Comparison of ENCODE assay signal across 9 mouse cellular contexts in genomic region chr1:134076789-134077188, GRCm38 (mm10). TPM values are rescaled to one million over a fixed set of nuclear protein-coding genes. Genes with fewer than 3 reads are reported as not detected.
DNase-seq lines count a peak whose midpoint lies in the region; ATAC-seq and TF ChIP-seq lines count a peak whose summit lies in the region.
"Had no signal": no experiment of that assay in that cellular context is flagged by ENCODE, and none has a peak within 500 bp of the region (broad histone marks: within the 10 kb centered on the region; RNA-seq: fewer than 3 reads in every experiment).

No protein-coding gene starts in this region.

- H3K27ac ChIP-seq in gastrocnemius, adult 2 months = peak overlapping the region; percentile 96
- H3K27ac ChIP-seq in spleen, adult 2 months (ENCODE audit: insufficient read depth, low read length) = peak overlapping the region; percentile 43
- H3K27ac ChIP-seq in limb, embryonic 14.5 days (replicated peaks; ENCODE audit: low read depth, low read length) = no peak overlapping the region
- no peak overlapping the region for H3K27ac ChIP-seq in stomach, embryonic 14.5 days (ENCODE audit: low read length)

- peak overlapping the region; percentile 73 for H3K4me2 ChIP-seq in limb, embryonic 14.5 days (replicated peaks; ENCODE audit: low read depth, low read length, severe bottlenecking)
- H3K4me2 ChIP-seq in stomach, embryonic 14.5 days (replicated peaks; ENCODE audit: low read depth, low read length) = peak overlapping the region; percentile 76

- intact Hi-C loops in gastrocnemius, adult 2 months (cut with DNase I) = no loop called here

- no peaks in the 10 kb centered on the region for H3K27me3 ChIP-seq in spleen, adult 2 months (ENCODE audit: control insufficient read depth, insufficient read depth, low read length)
- no peaks in the 10 kb centered on the region for H3K27me3 ChIP-seq in limb, embryonic 14.5 days (ENCODE audit: control insufficient read depth, insufficient read depth, low read length)
- H3K27me3 ChIP-seq in stomach, embryonic 14.5 days (ENCODE audit: control insufficient read depth, insufficient read depth, low read length) = no peaks in the 10 kb centered on the region

- ATAC-seq in limb, embryonic 14.5 days (ENCODE audit: low FRiP score, low read depth) = no peak
- ATAC-seq in stomach, embryonic 14.5 days (ENCODE audit: insufficient number of reproducible peaks, insufficient read depth, low FRiP score, low read depth) = no peak

- WGBS in spleen, adult 2 months = 60% methylated on average over 2 of the region's 2 CpGs
- WGBS in limb, embryonic 14.5 days = 72% methylated on average over 2 of the region's 2 CpGs
- whole genome bisulfite sequencing in stomach, embryonic 14.5 days = 71% methylated on average over 2 of the region's 2 CpGs

- H3K9me3 ChIP-seq in limb, embryonic 14.5 days (ENCODE audit: control insufficient read depth, low read length) = no peaks in the 10 kb centered on the region
- H3K9me3 ChIP-seq in stomach, embryonic 14.5 days (ENCODE audit: control insufficient read depth, low read depth, low read length) = no peaks in the 10 kb centered on the region

- DNase-seq in gastrocnemius, adult 2 months = no peak
- no peak for DNase-seq in gastrocnemius, adult 8-10 months (ENCODE audit: low spot score in 2 of 2)
- DNase-seq in spleen, adult 2 months (ENCODE audit: low read depth in 1 of 2, low spot score in 2 of 2) = no peak
- DNase-seq in spleen, postnatal 14 days (ENCODE audit: low spot score in 2 of 2) = no peak
- DNase-seq in limb, embryonic 14.5 days (ENCODE audit: low spot score) = no peak
- no peak for DNase-seq in yolk sac, embryonic 10.5 days (ENCODE audit: low spot score)
- DNase-seq in spleen, adult 12 weeks (ENCODE audit: low spot score) = no peak

- H3K9ac ChIP-seq in limb, embryonic 14.5 days (ENCODE audit: low read depth, low read length, severe bottlenecking) = no peak overlapping the region
- H3K9ac ChIP-seq in stomach, embryonic 14.5 days (replicated peaks; ENCODE audit: low read depth, low read length) = peak overlapping the region; percentile 30; the same call in 1 of the 2 replicates

- H3K4me3 ChIP-seq in gastrocnemius, adult 2 months = peak overlapping the region; percentile 85
- H3K4me3 ChIP-seq in spleen, adult 2 months (ENCODE audit: extremely low read depth, insufficient read depth, insufficient read length) = peak overlapping the region; percentile 55
- peak overlapping the region; percentile 78 for H3K4me3 ChIP-seq in limb, embryonic 14.5 days (replicated peaks; ENCODE audit: low read length)
- H3K4me3 ChIP-seq in stomach, embryonic 14.5 days (ENCODE audit: low read depth, low read length) = peak overlapping the region; percentile 75

- no peak for TF ChIP-seq CTCF in gastrocnemius, adult 2 months (IDR thresholded peaks at IDR 0.05)
- TF ChIP-seq CTCF in spleen, adult 2 months (IDR thresholded peaks at IDR 0.05; ENCODE audit: extremely low read depth, insufficient read depth, insufficient read length, insufficient replicate concordance) = no peak

- no peak for TF ChIP-seq POLR2A in spleen, adult 2 months (IDR thresholded peaks at IDR 0.05; ENCODE audit: low read depth, low read length)
- TF ChIP-seq POLR2A in limb, embryonic 14.5 days (IDR thresholded peaks at IDR 0.05; ENCODE audit: borderline replicate concordance, extremely low read depth, insufficient read depth, insufficient read length) = no peak

- peaks cover 30% of the 10 kb centered on the region for H3K4me1 ChIP-seq in spleen, adult 2 months (ENCODE audit: control insufficient read depth, insufficient read depth, insufficient read length)
- H3K4me1 ChIP-seq in limb, embryonic 14.5 days (ENCODE audit: control insufficient read depth, insufficient read depth, low read length) = peaks cover 45% of the 10 kb centered on the region
- peaks cover 30% of the 10 kb centered on the region; the same call in 1 of the 2 replicates for H3K4me1 ChIP-seq in stomach, embryonic 14.5 days (ENCODE audit: control insufficient read depth, insufficient read depth, low read length)

- peaks cover 26% of the 10 kb centered on the region for H3K36me3 ChIP-seq in spleen, adult 2 months (ENCODE audit: control insufficient read depth, insufficient read depth, low read length)
- H3K36me3 ChIP-seq in limb, embryonic 14.5 days (ENCODE audit: control insufficient read depth, insufficient read depth, low read length) = peaks cover 24% of the 10 kb centered on the region
- peaks cover 9% of the 10 kb centered on the region; the same call in 1 of the 2 replicates for H3K36me3 ChIP-seq in stomach, embryonic 14.5 days (ENCODE audit: control insufficient read depth, insufficient read depth, low read length)

RNA-seq across cellular contexts. Expression of gene Btg2, which starts 2.1 kb away (rescaled TPM):
- total RNA-seq in gastrocnemius, adult 2 months (2021) = 10 to 100 TPM; 14.1 to 46.8 TPM
- total RNA-seq in gastrocnemius, adult 8-10 months (2022) = 10 to 100 TPM in 3 of 4 experiments, 1 to 10 TPM in 1; 8.6 to 22.9 (median 14.3) TPM
- 115 and 123 TPM in 2 replicates for polyA plus RNA-seq in spleen, adult 2 months (2012; rRNA removed)
- 18.6 TPM in 2 replicates for polyA plus RNA-seq in limb, embryonic 14.5 days (2012; rRNA removed)
- 26.2 and 26.4 TPM in 2 replicates for polyA plus RNA-seq in limb, embryonic 14.5 days (2014; fragmentation: Nextera tagmentation; extraction: Ambion mirVana)
- 55.5 and 61.4 TPM in 2 replicates for polyA plus RNA-seq in stomach, embryonic 14.5 days (2014; fragmentation: Nextera tagmentation; extraction: Ambion mirVana)

RNA-seq across cellular contexts. Expression of gene Chit1, which starts 34.3 kb away (rescaled TPM):
- total RNA-seq in gastrocnemius, adult 2 months (2021) = not detected
- total RNA-seq in gastrocnemius, adult 8-10 months (2022) = not detected
- polyA plus RNA-seq in spleen, adult 2 months (2012; rRNA removed) = 0.20 TPM in 1 of 2 replicates, not detected in the other
- polyA plus RNA-seq in limb, embryonic 14.5 days (2012; rRNA removed) = 0.33 TPM in 2 replicates
- polyA plus RNA-seq in limb, embryonic 14.5 days (2014; fragmentation: Nextera tagmentation; extraction: Ambion mirVana) = 0.18 and 0.30 TPM in 2 replicates
- polyA plus RNA-seq in stomach, embryonic 14.5 days (2014; fragmentation: Nextera tagmentation; extraction: Ambion mirVana) = not detected in 2 replicates
- polyA plus RNA-seq: large intestine, adult 2 months had no signal

RNA-seq across cellular contexts. Expression of gene Fmod, which starts 39.7 kb away (rescaled TPM):
- 100 to 1,000 TPM in 1 of 2 experiments, 10 to 100 TPM in 1; 53.6 to 322 TPM for total RNA-seq in gastrocnemius, adult 2 months (2021)
- 100 to 1,000 TPM in 1 of 4 experiments, 10 to 100 TPM in 3; 25.4 to 104 (median 52.6) TPM for total RNA-seq in gastrocnemius, adult 8-10 months (2022)
- polyA plus RNA-seq in spleen, adult 2 months (2012; rRNA removed) = 10.6 and 12.4 TPM in 2 replicates
- 86.7 and 105 TPM in 2 replicates for polyA plus RNA-seq in limb, embryonic 14.5 days (2012; rRNA removed)
- polyA plus RNA-seq in limb, embryonic 14.5 days (2014; fragmentation: Nextera tagmentation; extraction: Ambion mirVana) = 75.1 and 79.5 TPM in 2 replicates
- 7.2 and 7.6 TPM in 2 replicates for polyA plus RNA-seq in stomach, embryonic 14.5 days (2014; fragmentation: Nextera tagmentation; extraction: Ambion mirVana)

Comparison
In these comparisons a context has a peak if more than half of its experiments do, and no peak if none do; other contexts are left out.
1. H3K27ac ChIP-seq: peak in gastrocnemius, adult 2 months (single experiment) and spleen, adult 2 months (single experiment); none in limb, embryonic 14.5 days (single experiment) and stomach, embryonic 14.5 days (single experiment).
2. Peak in every context shown above with its lines, with median percentiles within 50 percentile points of each other: H3K4me3 ChIP-seq.